Mouse (Mus musculus) heart, postnatal 25 days (tissue): ENCODE results near the gene Magi1. TPM values are rescaled to one million over a fixed set of nuclear protein-coding genes. Genes with fewer than 3 reads are reported as not detected.

ENCODE experiments used
- DNase-seq: peaks from one replicate; pipeline ENCODE4 v3.0.0; 2022; ENCODE audit warnings: low spot score
- intact Hi-C: fragments of 180-260 bp; cut with DNase I; formaldehyde crosslinking; loops from one replicate; pipeline ENCODE4 v1.15.1; 2025
- total RNA-seq, 2 experiments: library from RNA; stranded (reverse); gene quantifications; 2 replicates each; pipeline ENCODE4 v1.2.3; 2021

Gene Magi1
- total RNA-seq, 2 experiments from 2014 or later, result 15.9 to 18.1 TPM

GRCm38 (mm10) chr6:94131999-94132398 lies 151.7 kb downstream of the Magi1 start:
- intact Hi-C loops, result no loop called here

GRCm38 (mm10) chr6:94130389-94130788 lies 153.3 kb downstream of the Magi1 start:
- no peak for DNase-seq
- intact Hi-C loops, result no loop called here

More at GRCm38 (mm10) chr6:94131999-94132398, 151.7 kb downstream of the Magi1 start:
- DNase-seq, result no peak

- no peak for DNase-seq
These were observed 157.0 kb downstream of the Magi1 start for GRCm38 (mm10) chr6:94126763-94127162.

GRCm38 (mm10) chr6:94125144-94125543 lies 158.6 kb downstream of the Magi1 start:
- DNase-seq, result no peak
- intact Hi-C loops, result loop anchor here (2.0 kb wide), 1 partner anchor 14 kb away; no protein-coding TSS in a partner anchor

More at GRCm38 (mm10) chr6:94126763-94127162, 157.0 kb downstream of the Magi1 start:
- intact Hi-C loops, result no loop called here

GRCm38 (mm10) chr6:94124279-94124678 lies 159.4 kb downstream of the Magi1 start:
- intact Hi-C loops, result loop anchor here (2.0 to 5.0 kb wide), 2 partner anchors 15 to 37 kb away; no protein-coding TSS in a partner anchor
- no peak for DNase-seq

GRCm38 (mm10) chr6:94122566-94123150 lies 161.1 kb downstream of the Magi1 start:
- intact Hi-C loops, result loop anchor here (5.0 kb wide), 1 partner anchor 35 kb away; no protein-coding TSS in a partner anchor
- no peak for DNase-seq

- intact Hi-C loops, result loop anchor here (5.0 kb wide), 1 partner anchor 34 kb away; no protein-coding TSS in a partner anchor
- no peak for DNase-seq
These were observed 162.2 kb downstream of the Magi1 start for GRCm38 (mm10) chr6:94121488-94121887.

- intact Hi-C loops, result no loop called here
- DNase-seq, result no peak
These were observed 167.0 kb downstream of the Magi1 start for GRCm38 (mm10) chr6:94116434-94117432.

- intact Hi-C loops, result no loop called here
- DNase-seq, result no peak
These were observed 171.9 kb downstream of the Magi1 start for GRCm38 (mm10) chr6:94111833-94112232.

- no peak for DNase-seq
- intact Hi-C loops, result no loop called here
These were observed 176.2 kb downstream of the Magi1 start for GRCm38 (mm10) chr6:94107401-94108107.

- intact Hi-C loops, result no loop called here
These were observed 180.1 kb downstream of the Magi1 start for GRCm38 (mm10) chr6:94103581-94103980.

GRCm38 (mm10) chr6:94101256-94101655 lies 182.5 kb downstream of the Magi1 start:
- no peak for DNase-seq
- intact Hi-C loops, result no loop called here

More at GRCm38 (mm10) chr6:94103581-94103980, 180.1 kb downstream of the Magi1 start:
- DNase-seq, result no peak

- intact Hi-C loops, result no loop called here
- DNase-seq, result no peak
These were observed 188.6 kb downstream of the Magi1 start for GRCm38 (mm10) chr6:94094924-94095685.

GRCm38 (mm10) chr6:94092969-94093597 lies 190.6 kb downstream of the Magi1 start:
- no peak for DNase-seq
- intact Hi-C loops, result no loop called here

- intact Hi-C loops, result no loop called here
- no peak for DNase-seq
These were observed 191.2 kb downstream of the Magi1 start for GRCm38 (mm10) chr6:94092500-94092899.

- intact Hi-C loops, result loop anchor here (5.0 kb wide), 1 partner anchor 35 kb away; no protein-coding TSS in a partner anchor
- DNase-seq, result no peak
These were observed 196.9 kb downstream of the Magi1 start for GRCm38 (mm10) chr6:94086855-94087254.

- intact Hi-C loops, result loop anchor here (5.0 kb wide), 3 partner anchors 38 to 198 kb away; partner anchors contain the start of gene Magi1
- no peak for DNase-seq
These were observed 199.0 kb downstream of the Magi1 start for GRCm38 (mm10) chr6:94084752-94085151.

GRCm38 (mm10) chr6:94083459-94083858 lies 200.3 kb downstream of the Magi1 start:
- intact Hi-C loops, result loop anchor here (5.0 kb wide), 2 partner anchors 104 to 199 kb away; partner anchors contain the start of gene Magi1

More at GRCm38 (mm10) chr6:94083459-94083858, 200.3 kb downstream of the Magi1 start:
- no peak for DNase-seq
